Mouse (Mus musculus) liver, postnatal 0 days (tissue): ENCODE measurements at regions not wholly inside any gene's neighbourhood (a gene's known extent, or its start where the extent isn't known, plus 50 kb on each side); places are given as distances from the start of the nearest gene placed in this dataset.
A peak's percentile ranks its signal among the peaks of the same experiment; 100 is the strongest.

Experiments used
- ATAC-seq: fragments of 200-750 bp; cut with Nextera tagmentation; 2 replicates; pipeline ENCODE4 v1.8.0; 2017; ENCODE audit warnings: mild to moderate bottlenecking, moderate library complexity
- DNase-seq: peaks from one replicate; pipeline ENCODE4 v3.0.0-alpha.2; 2016
- H3K27ac ChIP-seq: fragments of 300-500 bp; sonication (generic); 2 replicates; pipeline ENCODE4 v1.5.1; 2014; ENCODE audit warnings: antibody characterized with exemption, moderate library complexity, mild to moderate bottlenecking, low read depth
- H3K27me3 ChIP-seq: fragments of 300-500 bp; sonication (generic); 2 replicates; pipeline ENCODE4 v1.6.1; 2014; ENCODE audit warnings: low read length, control low read depth, mixed read lengths; ENCODE audit not compliant: insufficient read depth
- H3K36me3 ChIP-seq: fragments of 300-500 bp; sonication (generic); replicated peaks from 2 replicates; pipeline ENCODE4 v1.6.1; 2014; ENCODE audit warnings: mild to moderate bottlenecking, control low read depth, low read length, moderate library complexity, mixed read lengths; ENCODE audit not compliant: insufficient read depth
- H3K4me1 ChIP-seq: fragments of 300-500 bp; sonication (generic); 2 replicates; pipeline ENCODE4 v1.6.1; 2014; ENCODE audit warnings: antibody characterized with exemption, mild to moderate bottlenecking, control low read depth; ENCODE audit not compliant: insufficient read depth
- H3K4me2 ChIP-seq: fragments of 300-500 bp; sonication (generic); 2 replicates; pipeline ENCODE4 v1.6.1; 2014; ENCODE audit warnings: low read depth, mild to moderate bottlenecking, low read length, moderate library complexity, mixed read lengths
- H3K4me3 ChIP-seq: fragments of 300-500 bp; sonication (generic); 2 replicates; pipeline ENCODE4 v1.5.1; 2014; ENCODE audit warnings: low read depth, low read length
- H3K9ac ChIP-seq: fragments of 300-500 bp; sonication (generic); replicated peaks from 2 replicates; pipeline ENCODE4 v1.6.1; 2014; ENCODE audit warnings: mild to moderate bottlenecking, moderate library complexity
- H3K9me3 ChIP-seq: fragments of 300-500 bp; sonication (generic); 2 replicates; pipeline ENCODE4 v1.6.1; 2016; ENCODE audit warnings: mild to moderate bottlenecking, control low read depth, low read length, mixed read lengths
- CTCF ChIP-seq: sonication (generic); IDR thresholded peaks from 2 replicates; pipeline ENCODE4 v1.5.1; 2016; ENCODE audit warnings: antibody characterized with exemption, low read depth
- EP300 ChIP-seq: IDR thresholded peaks from 2 replicates; pipeline ENCODE4 v1.6.1; 2016; ENCODE audit warnings: antibody characterized with exemption, low read depth, mild to moderate bottlenecking
- WGBS: fragments of 180-500 bp; shearing (Covaris S2); extraction: QIAGEN DNeasy Blood & Tissue Kit; methylation state at CpG from one replicate; pipeline ENCODE4 v1.1.7; 2014; ENCODE audit not compliant: insufficient replicate concordance; 5-methylcytosine and 5-hydroxymethylcytosine counted together

GRCm38 (mm10) chr9:116365701-116366100, 190.5 kb upstream of the Tgfbr2 start:
- Histone ChIP-seq H3K4me1 (peaks cover 6% of the 10 kb centered on the region), H3K4me2 (0 out of 2 replicates have a peak overlapping the region, but pooled peaks have one; percentile 38), H3K27me3 (no peaks in the 10 kb centered on the region), H3K27ac (peak overlapping the region; percentile 71), H3K9ac (no peak overlapping the region), H3K36me3 (no peaks in the 10 kb centered on the region), H3K4me3 (no peak overlapping the region), H3K9me3 (no peaks in the 10 kb centered on the region)
- TF ChIP-seq CTCF (no peak), EP300 (no peak)
- DNase-seq: no peak
- WGBS: 64% methylated on average over 3 of the region's 3 CpGs
- ATAC-seq: no peak

- Histone ChIP-seq H3K4me3 (no peak overlapping the region), H3K36me3 (no peaks in the 10 kb centered on the region), H3K27ac (peak overlapping the region; percentile 71; the same call in 1 of the 2 replicates), H3K4me1 (peaks cover 6% of the 10 kb centered on the region), H3K9me3 (no peaks in the 10 kb centered on the region), H3K27me3 (no peaks in the 10 kb centered on the region), H3K9ac (no peak overlapping the region), H3K4me2 (no peak overlapping the region)
- 77% methylated on average over 12 of the region's 12 CpGs for WGBS
- no peak for ATAC-seq
- TF ChIP-seq CTCF (no peak), EP300 (no peak)
- no peak for DNase-seq
Measured at GRCm38 (mm10) chr9:116365016-116365685, 190.0 kb upstream of the Tgfbr2 start.

GRCm38 (mm10) chr9:116361092-116361491, 185.9 kb upstream of the Tgfbr2 start:
- Histone ChIP-seq H3K27ac (no peak overlapping the region), H3K4me2 (no peak overlapping the region), H3K9ac (no peak overlapping the region), H3K9me3 (no peaks in the 10 kb centered on the region), H3K36me3 (no peaks in the 10 kb centered on the region), H3K4me3 (no peak overlapping the region), H3K27me3 (no peaks in the 10 kb centered on the region), H3K4me1 (no peaks in the 10 kb centered on the region)
- ATAC-seq: no peak
- no peak for TF ChIP-seq CTCF
- no peak for TF ChIP-seq EP300
- WGBS: 70% methylated on average over 3 of the region's 3 CpGs
- no peak for DNase-seq

- Histone ChIP-seq H3K27me3 (no peaks in the 10 kb centered on the region), H3K4me3 (no peak overlapping the region), H3K36me3 (no peaks in the 10 kb centered on the region), H3K4me1 (peaks cover 9% of the 10 kb centered on the region; the same call in 1 of the 2 replicates), H3K9ac (no peak overlapping the region), H3K27ac (no peak overlapping the region), H3K9me3 (no peaks in the 10 kb centered on the region), H3K4me2 (no peak overlapping the region)
- WGBS: 78% methylated on average over 7 of the region's 7 CpGs
- TF ChIP-seq EP300: no peak
- TF ChIP-seq CTCF: no peak
- DNase-seq: no peak
- no peak for ATAC-seq
Measured at GRCm38 (mm10) chr9:116354056-116354732, 179.0 kb upstream of the Tgfbr2 start.

- ATAC-seq: peak; percentile 36
- Histone ChIP-seq H3K9me3 (no peaks in the 10 kb centered on the region), H3K27me3 (no peaks in the 10 kb centered on the region), H3K4me1 (peaks cover 9% of the 10 kb centered on the region; the same call in 1 of the 2 replicates), H3K9ac (no peak overlapping the region), H3K4me2 (no peak overlapping the region), H3K36me3 (no peaks in the 10 kb centered on the region), H3K4me3 (no peak overlapping the region), H3K27ac (no peak overlapping the region)
- WGBS: 58% methylated on average over 4 of the region's 4 CpGs
- no peak for TF ChIP-seq CTCF
- no peak for TF ChIP-seq EP300
- no peak for DNase-seq
Measured at GRCm38 (mm10) chr9:116352801-116353494, 177.8 kb upstream of the Tgfbr2 start.
